22 mouse cellular contexts compared by ENCODE assay signal in genomic region chr6:91304172-91304571, GRCm38 (mm10).
"Had no signal": no experiment of that assay in that cellular context is flagged by ENCODE, and none has a peak within 500 bp of the region (broad histone marks: within the 10 kb centered on the region; RNA-seq: fewer than 3 reads in every experiment).

No protein-coding gene starts in this region.

- H3K27me3 ChIP-seq: hindbrain, embryonic 15.5 days; limb, embryonic 13.5 days; limb, embryonic 15.5 days had no signal

- H3K9me3 ChIP-seq: hindbrain, embryonic 12.5 days; hindbrain, embryonic 15.5 days; kidney, embryonic 15.5 days; limb, embryonic 13.5 days; limb, embryonic 15.5 days; liver, embryonic 12.5 days had no signal

- ATAC-seq: hindbrain, postnatal 0 days; intestine, embryonic 16.5 days; liver, embryonic 12.5 days had no signal

- H3K27ac ChIP-seq: heart, adult 2 months; hindbrain, embryonic 12.5 days; hindbrain, embryonic 15.5 days; hindbrain, postnatal 0 days; kidney, embryonic 15.5 days; kidney, postnatal 0 days; limb, embryonic 13.5 days; limb, embryonic 15.5 days; liver, embryonic 12.5 days had no signal

- H3K4me3 ChIP-seq: heart, adult 2 months; hindbrain, embryonic 12.5 days; hindbrain, embryonic 15.5 days; kidney, embryonic 15.5 days; limb, embryonic 13.5 days; limb, embryonic 15.5 days; liver, embryonic 12.5 days had no signal

- H3K4me2 ChIP-seq: hindbrain, embryonic 12.5 days; hindbrain, embryonic 15.5 days; kidney, embryonic 15.5 days; limb, embryonic 13.5 days; limb, embryonic 15.5 days; liver, embryonic 12.5 days had no signal

- H3K36me3 ChIP-seq: hindbrain, embryonic 12.5 days; hindbrain, embryonic 15.5 days; kidney, embryonic 15.5 days; limb, embryonic 13.5 days; limb, embryonic 15.5 days; liver, embryonic 12.5 days had no signal

- H3K4me1 ChIP-seq: kidney, embryonic 15.5 days; limb, embryonic 13.5 days; limb, embryonic 15.5 days; liver, embryonic 12.5 days had no signal

- DNase-seq: gastrocnemius, postnatal 14 days; gastrocnemius, postnatal 36 days; heart, adult 2 months; heart, postnatal 14 days; heart, postnatal 36 days; kidney, adult 11 months; kidney, adult 2 months; kidney, adult 9 months; kidney, postnatal 14 days; kidney, postnatal 36 days; layer of hippocampus, adult 9-11 months; layer of hippocampus, postnatal 36 days; left cerebral cortex, postnatal 4 days had no signal

- H3K9ac ChIP-seq: hindbrain, embryonic 12.5 days; hindbrain, embryonic 15.5 days; kidney, embryonic 15.5 days; limb, embryonic 13.5 days; limb, embryonic 15.5 days; liver, embryonic 12.5 days had no signal
